Mouse (Mus musculus) T-helper 2 cell (primary cell): ENCODE data around the gene Gm42791.

ENCODE experiments used
- in situ Hi-C: fragments of 300-600 bp; cut with MboI, MseI; formaldehyde crosslinking; loops from one replicate; pipeline ENCODE4 v1.15.1; 2025; ENCODE audit warnings: high pct_unique_total_duplicates

The Gm42791 gene

DNA sequence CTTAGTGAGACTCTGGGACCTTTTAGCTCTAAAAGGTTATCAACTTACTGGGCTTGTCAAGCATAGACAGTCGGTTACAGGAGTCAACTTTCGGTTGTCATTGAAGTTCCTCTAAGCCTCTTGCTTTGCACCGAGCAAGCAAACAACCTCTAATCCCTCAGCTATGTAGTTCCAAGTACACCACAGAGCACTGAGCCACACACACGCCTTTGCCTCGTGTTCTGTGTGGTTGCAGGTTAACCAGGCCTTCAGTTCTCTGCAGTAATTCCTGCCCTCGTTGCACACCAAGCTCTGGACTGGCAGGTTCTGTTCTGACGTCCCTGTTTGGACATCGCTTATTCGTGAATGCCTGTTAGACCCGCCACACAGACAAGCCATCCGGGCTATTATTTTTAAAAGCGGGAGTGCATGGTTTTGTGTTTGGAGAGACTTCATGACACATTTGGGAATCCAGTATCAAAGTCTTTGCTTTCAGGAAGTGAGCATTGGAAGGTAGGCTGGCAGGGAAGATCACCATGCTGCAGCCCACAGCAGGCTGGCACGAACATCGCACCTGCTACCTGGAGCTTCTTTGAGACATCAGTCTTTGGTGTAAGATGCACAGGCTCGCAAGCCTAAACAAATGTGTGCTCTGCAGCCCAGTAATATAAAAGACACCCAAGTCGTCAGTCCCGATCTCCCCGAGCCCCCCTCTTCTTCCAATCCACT, 16.3 kb downstream of the Gm42791 start:
- in situ Hi-C loops, result no loop called here

DNA sequence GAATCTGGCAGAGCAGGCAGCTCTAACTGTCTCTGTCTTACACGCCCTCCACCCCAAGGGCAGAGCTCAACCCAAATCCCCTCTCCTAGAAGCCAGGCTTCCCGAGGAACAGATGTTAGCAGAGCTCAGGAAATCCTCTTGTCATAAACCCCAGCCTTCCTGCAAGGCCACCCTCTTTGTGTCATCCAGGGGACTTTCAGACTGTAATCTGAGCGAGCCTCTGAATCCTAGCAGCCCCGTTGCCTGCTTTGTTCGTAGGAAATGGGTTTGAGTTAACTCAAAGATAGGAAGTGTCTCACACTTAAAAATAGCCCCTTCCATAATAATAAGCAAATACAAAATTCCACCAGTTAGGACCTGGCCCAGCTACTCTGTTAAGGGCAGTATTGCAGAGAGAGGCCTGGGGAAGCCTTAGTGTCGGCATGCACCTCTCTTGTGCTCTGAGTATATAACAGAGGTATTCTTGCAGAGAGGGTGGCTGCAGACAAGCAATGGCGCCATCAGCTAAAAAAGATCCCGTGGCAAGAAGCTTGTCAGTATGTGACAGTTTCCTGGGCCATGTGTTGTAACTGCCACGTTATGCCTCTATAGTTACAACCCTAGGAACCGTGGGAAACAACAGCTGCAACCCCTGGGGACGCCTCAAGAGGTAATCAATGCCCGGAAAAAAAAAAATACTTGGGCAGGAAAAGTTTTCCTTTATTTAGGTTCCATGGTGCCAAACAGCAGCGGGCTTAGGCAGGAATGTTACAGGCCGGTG, 17.1 kb downstream of the Gm42791 start:
- in situ Hi-C loops, result no loop called here

DNA sequence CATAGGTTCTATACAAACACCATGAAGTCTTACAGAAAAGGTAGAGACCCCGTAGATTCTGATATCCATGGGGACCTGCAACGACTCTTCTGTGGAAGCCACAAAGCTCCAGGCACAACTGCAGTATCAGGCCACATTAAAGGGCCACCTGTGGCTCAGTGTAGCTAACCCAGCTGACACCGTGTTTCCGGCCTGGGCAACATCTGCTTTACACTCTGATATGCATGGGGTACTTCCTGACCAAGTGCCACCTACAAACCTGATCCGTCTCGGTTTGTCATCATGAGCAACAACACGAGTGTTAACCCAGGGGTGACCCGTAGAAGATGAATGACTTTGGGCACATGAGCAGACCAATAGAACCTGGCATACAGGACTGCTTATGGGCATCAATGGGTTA, 18.1 kb downstream of the Gm42791 start:
- in situ Hi-C loops, result no loop called here

DNA sequence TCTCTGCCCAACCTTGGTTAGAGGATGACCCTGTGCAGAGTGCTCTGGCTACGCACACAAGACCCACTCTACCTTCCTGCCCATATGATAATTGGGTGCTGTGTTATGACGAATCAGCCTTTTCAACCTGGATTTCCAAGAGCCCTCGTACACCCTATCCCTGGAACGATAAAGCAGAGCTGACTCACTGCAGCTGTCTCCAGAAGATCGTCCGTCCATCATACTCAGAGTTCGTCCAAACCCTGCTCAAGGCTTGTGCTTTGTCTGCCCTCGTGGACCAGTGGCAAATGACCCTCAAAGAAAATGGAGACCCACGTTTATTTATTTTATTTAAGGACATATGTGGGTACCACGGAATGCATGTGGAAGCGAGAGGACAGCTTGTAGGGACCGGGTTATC, 19.9 kb downstream of the Gm42791 start:
- in situ Hi-C loops, result no loop called here

DNA sequence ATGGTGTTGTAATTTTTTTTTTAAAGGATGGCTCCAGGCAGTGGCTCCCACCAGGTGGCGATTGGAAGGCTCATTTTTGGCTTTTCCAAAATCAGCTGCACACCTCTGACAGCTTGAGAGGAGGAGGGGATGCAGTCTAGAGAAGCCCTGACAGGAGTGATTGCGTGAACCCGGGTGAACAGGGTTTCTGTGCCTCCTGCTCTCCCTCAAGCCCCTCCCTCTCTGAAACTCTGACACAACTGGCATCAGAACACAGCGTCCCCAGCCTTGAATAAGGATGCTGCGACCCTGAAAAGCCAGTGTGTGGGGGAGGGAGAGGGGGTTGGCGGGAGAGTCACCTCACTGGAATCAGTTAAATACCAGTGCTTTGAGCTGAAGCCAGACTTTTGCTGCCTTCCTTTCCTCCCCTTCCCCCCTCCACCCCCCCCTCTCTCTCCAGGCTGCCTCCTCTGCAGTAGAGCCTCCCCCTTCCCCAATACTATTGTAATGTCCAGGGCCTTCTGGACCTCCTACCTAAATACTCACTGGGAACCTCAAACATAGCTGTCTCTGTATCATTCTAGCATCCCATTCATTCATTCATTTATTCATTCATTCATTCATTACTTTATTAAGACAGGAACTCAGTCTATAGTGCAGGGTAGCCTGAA, 21.8 kb downstream of the Gm42791 start:
- in situ Hi-C loops, result no loop called here

DNA sequence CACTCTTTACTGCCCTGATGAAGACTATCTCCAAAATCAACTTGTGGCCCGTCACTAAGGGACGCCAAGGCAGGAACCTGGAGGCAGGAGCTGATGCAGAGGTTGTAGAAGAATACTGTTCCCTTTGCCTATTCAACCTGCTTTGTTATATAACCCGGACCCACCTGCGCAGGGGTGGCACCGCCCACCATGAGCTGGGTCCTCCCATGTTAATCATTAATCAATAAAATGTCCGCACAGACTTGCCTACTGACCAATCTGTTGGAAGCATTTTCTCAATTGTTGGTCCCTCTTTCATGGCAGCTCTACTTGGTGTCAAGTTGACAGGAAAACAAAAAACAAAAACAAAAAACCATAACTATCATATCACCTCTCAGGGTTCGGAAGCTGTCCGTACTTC, 22.8 kb downstream of the Gm42791 start:
- in situ Hi-C loops, result no loop called here

DNA sequence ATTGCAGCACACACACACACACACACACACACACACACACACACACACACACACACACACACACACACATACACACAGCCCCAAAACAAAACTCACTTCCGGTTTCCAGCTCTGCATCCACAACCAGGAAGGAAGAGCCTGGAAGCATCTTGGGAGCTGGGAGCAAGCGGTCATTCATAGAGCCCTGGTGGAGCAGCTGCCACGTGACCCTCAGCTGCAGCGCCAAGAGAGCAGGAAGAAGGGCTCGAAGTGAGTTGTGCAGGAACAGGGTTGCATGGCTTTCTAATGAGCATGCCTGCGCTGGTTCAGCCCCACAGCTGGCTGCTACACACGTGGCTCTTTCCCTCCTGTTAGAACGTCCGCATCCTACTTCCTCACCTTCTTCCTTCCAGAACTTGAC, 25.3 kb downstream of the Gm42791 start:
- in situ Hi-C loops, result no loop called here

DNA sequence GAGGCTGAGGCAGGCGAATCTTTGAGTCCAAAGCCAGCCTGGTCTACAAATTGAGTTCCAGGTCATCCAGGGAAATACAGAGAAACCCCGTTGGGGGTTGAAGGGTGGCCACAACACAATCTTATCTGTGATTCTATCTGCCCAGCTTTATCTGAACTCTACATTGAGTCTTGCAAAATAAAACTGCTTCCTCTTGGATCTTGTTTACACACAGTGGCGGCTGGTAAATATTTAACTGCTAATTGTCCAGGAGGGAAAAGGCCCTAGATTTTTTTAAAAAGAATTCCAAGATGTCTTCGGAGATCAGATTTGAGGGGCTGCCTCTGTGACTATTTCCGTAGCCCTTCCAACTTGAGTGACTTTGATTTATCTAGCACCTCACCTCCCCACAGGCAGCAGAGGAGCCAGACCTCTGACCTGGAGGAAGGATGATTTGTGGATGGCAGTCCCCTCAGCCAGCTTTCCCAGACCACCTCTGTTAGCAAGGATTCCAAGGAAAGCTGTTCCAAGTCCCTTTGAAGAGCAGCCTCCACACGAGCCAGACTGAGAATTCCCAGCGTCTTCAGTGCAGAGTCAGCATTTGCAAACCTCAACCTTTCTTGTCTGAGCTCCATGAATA, 25.9 kb downstream of the Gm42791 start:
- in situ Hi-C loops, result no loop called here

DNA sequence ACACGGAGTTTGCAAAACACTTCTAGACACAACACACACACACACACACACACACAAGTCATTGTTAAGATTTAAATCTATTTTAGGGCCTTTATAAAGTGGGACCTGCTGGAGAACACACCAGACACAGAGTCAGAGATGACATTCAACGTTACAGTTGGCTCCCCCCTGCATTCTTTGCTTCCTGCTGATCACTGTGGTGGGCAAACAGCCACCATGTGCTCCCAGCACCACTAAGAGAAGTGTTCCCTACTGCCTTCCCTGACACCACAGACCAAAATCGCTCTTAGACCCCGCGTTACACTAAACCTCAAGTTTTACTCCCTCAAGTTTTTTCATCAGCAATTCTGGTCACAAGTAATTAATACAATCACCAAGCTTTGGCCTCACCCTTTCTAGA, 26.8 kb downstream of the Gm42791 start:
- in situ Hi-C loops, result no loop called here

DNA sequence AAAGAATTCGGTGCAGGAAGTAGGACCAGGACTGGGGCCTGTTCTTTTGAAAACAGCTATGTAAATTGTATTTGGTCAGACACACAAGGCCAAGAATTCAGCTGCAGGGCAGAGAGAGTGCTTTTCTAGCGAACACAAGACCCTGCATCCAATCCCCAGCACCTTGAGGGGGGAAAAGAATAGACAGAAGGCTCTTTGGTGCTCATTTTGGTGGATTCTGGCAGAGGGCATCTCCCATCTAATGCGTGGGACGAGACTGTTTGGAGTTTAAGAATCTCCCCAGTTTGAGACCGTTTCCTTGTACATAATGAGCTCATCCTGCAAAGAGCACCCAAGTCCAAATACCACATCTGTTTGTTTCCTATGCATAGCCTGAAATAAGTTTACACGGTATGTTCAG, 28.6 kb downstream of the Gm42791 start:
- in situ Hi-C loops, result no loop called here

DNA sequence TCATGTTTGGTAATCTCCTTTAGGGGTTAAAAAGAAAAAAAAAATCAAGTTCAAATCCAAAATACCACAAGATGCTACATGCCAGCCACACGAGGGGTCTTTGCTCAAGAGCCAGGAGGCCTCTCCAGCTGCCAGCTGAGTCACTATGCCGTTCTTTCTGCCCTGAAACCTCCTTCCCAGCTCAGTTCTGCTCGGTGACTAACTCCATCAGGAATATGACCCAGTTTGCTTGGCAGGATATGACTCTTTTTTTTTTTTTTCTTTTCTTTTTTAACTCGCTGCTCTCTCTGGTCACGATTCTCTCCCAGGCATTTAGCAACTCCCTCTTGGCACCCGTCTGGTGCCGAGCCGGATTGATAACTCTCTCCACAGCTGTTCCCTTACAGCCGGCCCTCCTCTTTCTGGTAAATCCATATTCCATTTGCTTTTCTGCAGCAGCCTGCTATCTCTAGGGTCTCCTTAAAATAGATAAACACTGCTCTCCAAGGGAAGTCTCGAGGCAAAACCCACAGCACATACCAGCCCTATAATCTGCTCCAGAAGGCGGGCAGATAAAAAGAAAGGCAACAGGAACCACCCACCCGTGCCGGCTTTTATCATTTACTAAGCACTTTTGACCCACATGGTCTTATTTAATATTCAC, 29.1 kb downstream of the Gm42791 start:
- in situ Hi-C loops, result no loop called here

DNA sequence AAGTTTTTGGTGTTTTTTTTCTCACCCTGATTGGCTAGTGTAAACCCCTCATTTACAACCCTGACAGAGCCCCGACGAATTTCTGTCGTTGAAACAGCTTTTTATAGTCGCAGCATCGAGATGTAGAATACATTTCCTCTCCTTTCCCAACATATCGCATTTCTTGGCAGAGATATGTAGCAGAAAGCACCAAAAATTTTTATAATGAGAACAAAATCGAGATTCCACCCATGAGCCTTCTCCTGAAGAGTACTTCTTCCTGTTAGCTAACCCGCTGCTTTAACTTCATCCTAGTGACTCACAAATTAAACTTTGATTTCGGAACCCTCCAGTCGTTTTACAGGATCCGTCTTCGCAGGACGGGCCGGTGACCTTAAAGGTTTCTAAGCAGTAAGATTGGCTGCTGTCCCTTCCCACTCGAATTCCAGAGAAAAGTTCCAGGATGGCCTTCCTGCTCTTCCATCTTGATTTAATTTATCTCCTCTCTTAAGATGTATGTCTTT, 29.8 kb downstream of the Gm42791 start:
- in situ Hi-C loops, result no loop called here

DNA sequence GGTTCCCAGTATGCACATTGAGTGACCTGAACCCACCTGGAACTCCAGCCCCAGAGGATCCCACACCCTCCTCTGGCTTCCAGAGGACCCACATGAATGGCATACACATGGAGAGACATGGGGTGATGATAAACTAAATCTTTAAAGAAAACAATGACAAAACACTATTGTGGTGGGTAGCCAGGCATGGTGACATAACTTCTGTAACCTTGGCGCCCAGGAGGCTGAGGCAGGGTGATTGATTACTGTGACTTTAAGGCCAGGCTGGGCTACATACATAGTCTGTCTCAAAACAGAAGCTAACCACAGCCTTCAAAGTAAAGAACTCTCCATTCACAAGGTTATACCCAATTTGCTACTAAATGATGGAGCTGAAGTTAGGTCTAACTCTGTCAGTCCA, 30.7 kb downstream of the Gm42791 start:
- in situ Hi-C loops, result no loop called here

DNA sequence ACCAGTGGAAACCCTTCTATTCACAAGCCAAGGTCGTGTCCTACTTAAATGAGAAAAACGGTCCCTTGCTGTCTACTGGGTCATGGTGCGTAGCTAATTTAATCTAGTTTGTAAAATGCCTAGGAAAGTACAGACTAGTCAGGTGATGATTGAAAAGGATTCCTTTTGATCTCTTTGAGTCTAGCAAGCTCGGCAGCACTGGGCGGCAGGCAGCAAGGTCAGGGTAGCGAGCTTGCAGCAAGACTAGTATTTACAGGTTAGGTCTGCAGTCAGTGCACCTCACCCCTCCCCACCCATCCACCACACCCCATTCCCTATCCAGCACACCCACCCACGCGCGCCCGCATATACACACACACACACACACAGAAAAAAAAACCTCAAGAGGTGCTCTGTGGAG, 34.7 kb downstream of the Gm42791 start:
- in situ Hi-C loops, result no loop called here

DNA sequence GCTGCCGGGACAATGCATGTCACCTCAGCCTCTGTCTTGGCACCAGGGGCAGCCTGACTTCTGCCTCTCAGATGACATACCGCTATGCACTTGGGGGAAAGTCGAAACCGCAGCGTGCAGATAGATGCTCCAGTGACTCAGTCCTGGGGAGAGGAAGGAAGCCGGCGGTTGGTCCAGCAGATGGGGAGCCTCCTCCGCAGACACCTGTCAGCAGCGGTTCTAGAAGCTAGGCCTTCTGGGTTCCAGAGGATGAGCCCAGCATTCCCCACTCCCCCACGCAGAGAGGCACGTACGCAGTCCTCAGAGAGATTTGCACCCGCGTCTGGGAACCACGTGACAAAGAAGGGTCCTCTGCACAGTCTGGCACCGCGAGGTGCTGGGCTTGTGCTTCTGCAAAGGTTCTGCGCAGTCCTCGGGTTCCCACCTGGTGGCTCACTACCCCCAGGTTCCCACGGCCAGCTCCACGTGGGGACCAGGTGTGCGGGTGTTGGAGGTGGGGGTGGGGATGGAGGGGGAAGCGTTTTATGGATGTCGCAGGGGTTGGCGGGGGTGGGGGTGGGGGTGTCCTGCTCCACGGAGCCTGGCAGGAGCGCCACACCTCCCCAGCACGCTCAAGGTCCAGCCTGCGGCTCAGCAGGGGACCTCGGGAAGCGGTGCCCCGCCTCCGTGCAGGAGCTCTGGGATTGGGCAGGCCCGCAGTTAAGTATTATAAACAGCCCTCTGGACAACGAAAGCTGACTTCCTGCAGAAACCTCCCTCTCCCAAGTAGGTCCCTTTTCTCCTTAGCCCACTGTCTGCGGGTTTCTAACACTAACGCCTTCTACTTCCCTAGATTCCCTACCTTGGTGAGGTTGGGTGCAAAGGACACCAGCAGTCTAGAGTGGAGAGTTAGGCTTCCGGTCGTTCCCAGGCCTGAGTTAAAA, 35.6 kb downstream of the Gm42791 start:
- in situ Hi-C loops, result no loop called here

DNA sequence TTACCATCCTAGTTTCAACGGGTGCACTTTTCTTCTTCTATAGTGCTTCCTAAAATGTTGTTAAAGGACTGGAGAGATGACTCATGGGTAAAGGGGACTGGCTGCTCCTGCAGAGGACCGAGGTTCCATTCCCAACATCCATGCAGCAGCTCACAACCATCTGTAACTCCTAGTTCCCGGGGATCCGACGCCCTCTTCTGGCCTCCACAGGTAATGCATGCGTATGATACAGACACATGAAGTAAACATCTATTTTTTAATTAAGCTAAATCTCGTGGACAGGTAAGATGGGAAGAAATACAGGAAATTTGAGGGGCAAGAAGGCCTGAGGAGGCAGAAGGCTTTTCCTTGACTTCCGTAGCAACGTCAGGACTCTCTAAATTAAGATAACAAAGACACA, 36.6 kb downstream of the Gm42791 start:
- in situ Hi-C loops, result no loop called here

DNA sequence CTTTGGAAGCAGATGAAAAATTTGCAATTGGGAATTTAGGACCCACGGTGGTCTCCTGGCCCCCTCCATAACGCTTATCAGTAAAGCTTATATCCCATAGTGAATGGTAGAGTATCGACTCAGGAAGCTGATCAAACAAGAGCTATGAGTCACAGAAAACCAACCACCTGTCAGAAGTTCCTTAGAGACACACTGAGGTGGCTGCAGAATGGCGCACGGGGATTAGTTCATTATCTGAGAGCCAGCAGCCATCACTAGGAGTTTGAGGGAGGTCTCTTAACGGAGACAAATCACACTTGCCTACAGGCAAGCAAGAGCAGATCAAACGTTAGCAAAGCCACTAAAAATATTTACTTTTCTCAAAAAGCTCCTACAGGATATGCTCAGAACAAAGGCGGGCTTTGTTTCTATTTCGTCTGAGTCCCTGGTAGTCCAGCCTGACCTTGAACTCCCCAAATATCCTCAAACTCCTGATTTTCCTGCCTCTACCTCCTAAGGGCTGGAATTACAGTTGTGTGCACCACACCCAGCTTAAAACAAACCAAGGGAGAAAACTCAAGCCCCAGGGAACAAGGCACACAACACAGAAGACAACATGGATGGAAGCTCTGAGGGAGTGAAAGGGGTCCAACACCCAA, 37.9 kb downstream of the Gm42791 start:
- in situ Hi-C loops, result no loop called here

DNA sequence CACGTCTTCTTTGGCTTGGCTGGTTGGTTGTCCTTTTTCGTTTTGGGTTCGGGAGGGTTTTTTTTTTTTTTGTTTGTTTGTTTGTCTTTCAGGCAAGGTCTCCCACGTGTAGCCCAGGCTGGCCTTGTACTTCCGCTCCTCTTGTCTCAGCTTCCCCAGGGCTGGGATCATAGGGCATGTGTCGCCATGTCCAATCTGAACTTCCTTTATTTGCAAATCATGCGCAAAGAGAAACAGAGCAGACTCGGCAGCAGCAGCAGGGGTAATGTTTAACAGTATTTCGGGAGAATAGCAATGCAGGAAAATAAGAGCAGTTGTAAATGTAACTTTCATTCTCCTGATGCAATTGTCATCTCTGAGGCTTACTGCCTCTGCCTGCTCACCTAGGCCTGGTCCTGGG, 38.9 kb downstream of the Gm42791 start:
- in situ Hi-C loops, result no loop called here

DNA sequence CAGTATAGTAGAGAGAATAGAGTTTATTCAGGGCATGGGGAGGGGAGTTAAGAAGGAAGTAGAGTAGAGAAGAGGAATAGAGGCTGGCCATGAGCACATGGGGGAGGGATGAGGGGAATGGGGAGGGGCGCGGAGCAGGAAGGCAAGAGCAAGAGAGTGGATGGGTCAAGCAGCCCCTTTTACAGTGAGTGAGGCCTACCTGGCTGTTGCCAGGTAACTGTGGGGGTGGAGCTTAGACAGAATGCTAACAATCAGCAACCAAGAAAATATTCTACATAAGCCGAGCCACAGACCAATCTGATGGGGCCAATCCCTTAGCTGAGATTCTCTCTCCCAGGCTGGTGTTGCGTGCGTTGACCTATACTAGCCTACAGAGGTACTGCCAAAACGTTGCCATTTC, 39.4 kb downstream of the Gm42791 start:
- in situ Hi-C loops, result no loop called here
